Mouse (Mus musculus): Measurements from ENCODE around the gene Smco3.

GRCm38 (mm10) chr6:136804705-136805408 is 30.4 kb downstream of the Smco3 start:
- TF ChIP-seq POLR2A (IDR thresholded peaks at IDR 0.05; ENCODE audit: insufficient read depth, low read depth, low read length) (no peak), CTCF (IDR thresholded peaks at IDR 0.05; ENCODE audit: insufficient read depth, low read depth, low read length) (no peak)
